Comparison of ENCODE assay signal across 8 mouse cellular contexts in the genomic region with DNA sequence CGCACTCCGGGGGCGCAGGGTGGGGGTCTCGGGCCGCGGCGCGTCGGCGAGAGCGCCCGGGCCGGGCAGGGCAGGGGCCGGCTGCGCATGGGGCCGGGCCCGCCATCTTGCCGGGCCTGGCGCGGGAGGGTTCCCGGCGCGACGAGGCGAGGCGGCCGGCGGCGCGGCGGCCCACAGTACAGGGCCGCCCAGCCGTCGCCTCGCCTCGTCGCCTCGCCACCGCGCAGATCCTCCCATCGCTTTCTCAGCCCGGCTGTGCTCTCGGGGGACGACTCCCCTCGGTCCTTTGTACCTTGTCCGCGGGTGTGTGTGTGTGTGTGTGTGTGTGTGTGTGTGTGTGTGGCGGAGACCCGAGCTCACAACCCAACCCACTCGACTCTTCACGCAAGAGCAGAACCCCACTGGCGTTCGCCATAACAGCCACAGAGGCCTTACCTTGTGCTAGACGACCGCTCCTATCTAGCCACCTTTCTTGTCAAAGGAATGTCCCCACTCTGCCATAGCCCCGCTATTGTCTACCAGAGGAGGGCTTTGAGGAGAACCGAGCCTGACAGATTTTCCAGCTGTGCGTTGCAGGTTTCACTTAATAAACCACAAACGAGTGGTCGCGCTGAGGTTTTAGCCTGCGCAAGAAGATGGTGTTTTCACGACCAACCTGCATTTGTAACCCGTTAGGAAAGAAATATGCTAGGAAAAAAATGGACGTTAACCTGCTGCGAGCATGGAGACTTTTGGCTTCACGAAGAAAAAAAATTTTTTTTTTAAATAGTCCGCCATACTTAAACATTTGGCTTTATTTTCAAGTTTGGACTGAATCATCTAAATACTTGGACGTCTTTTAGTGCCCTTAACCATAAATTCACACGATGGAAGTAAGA. TPM values are rescaled to one million over a fixed set of nuclear protein-coding genes. Genes with fewer than 3 reads are reported as not detected.
DNase-seq lines count a peak whose midpoint lies in the region; ATAC-seq lines count a peak whose summit lies in the region.

No protein-coding gene starts in this region.

- peak overlapping the region; percentile 96 for H3K27ac ChIP-seq in intestine, embryonic 16.5 days (ENCODE audit: low read length)

- H3K4me3 ChIP-seq in intestine, embryonic 16.5 days (ENCODE audit: low read length), result peak overlapping the region; percentile 70

- no peaks in the 10 kb centered on the region for H3K27me3 ChIP-seq in intestine, embryonic 16.5 days (replicated peaks; ENCODE audit: control insufficient read depth, insufficient read depth, low read length)

- peak; percentile 11 to 59 for DNase-seq in urinary bladder, adult 18-20 months (ENCODE audit: low spot score in 2 of 2)
- DNase-seq in urinary bladder, adult 2 months (ENCODE audit: low spot score), result no peak
- DNase-seq in embryo, embryonic 11 days, result peak; percentile 82
- DNase-seq in gastrocnemius, postnatal 4 days (ENCODE audit: low spot score in 2 of 2), result peak; percentile 35 to 56
- DNase-seq in left cerebral cortex, postnatal 25 days (ENCODE audit: low spot score in 2 of 2), result peak; percentile 66 to 67
- peak; percentile 62 for DNase-seq in mesoderm, embryonic 11.5 days (ENCODE audit: low read depth, low spot score)
- peak; percentile 55 for DNase-seq in right cerebral cortex, postnatal 4 days

- H3K9me3 ChIP-seq in intestine, embryonic 16.5 days (ENCODE audit: control insufficient read depth, low read length), result peaks cover 4% of the 10 kb centered on the region; the same call in 1 of the 2 replicates

- peak; percentile 90 for ATAC-seq in intestine, embryonic 16.5 days

- intact Hi-C loops in left cerebral cortex, postnatal 25 days (cut with DNase I), result loop anchor here (2.0 to 5.0 kb wide), 3 partner anchors 78 to 165 kb away; partner anchors contain the start of gene Tcf12

- peak overlapping the region; percentile 93 for H3K9ac ChIP-seq in intestine, embryonic 16.5 days (ENCODE audit: low read depth, low read length)

- under 1% methylated on average over 54 of the region's 70 CpGs for WGBS in intestine, embryonic 16.5 days

- no peaks in the 10 kb centered on the region for H3K36me3 ChIP-seq in intestine, embryonic 16.5 days (ENCODE audit: control insufficient read depth, insufficient read depth, low read length)

- peaks cover 7% of the 10 kb centered on the region; the same call in 1 of the 2 replicates for H3K4me1 ChIP-seq in intestine, embryonic 16.5 days (ENCODE audit: control insufficient read depth, insufficient read depth, low read length)

- H3K4me2 ChIP-seq in intestine, embryonic 16.5 days (ENCODE audit: low read depth, low read length), result peak overlapping the region; percentile 56

RNA-seq across cellular contexts. Expression of gene Zfp280d, which starts 0.7 kb away (rescaled TPM):
- 36.2 and 41.0 TPM in 2 replicates for polyA plus RNA-seq in urinary bladder, adult 2 months (2012; rRNA removed)
- total RNA-seq in gastrocnemius, postnatal 4 days (2021), result 10 to 100 TPM; 40.9 to 45.7 TPM
- 17.9 and 20.7 TPM in 2 replicates for polyA plus RNA-seq in intestine, embryonic 16.5 days (2015; fragmentation: Nextera tagmentation; extraction: Ambion mirVana)
- 10 to 100 TPM; 56.4 to 57.9 TPM for total RNA-seq in left cerebral cortex, postnatal 25 days (2021)
